Mouse (Mus musculus): ENCODE measurements at regions not wholly inside any gene's neighbourhood (a gene's known extent, or its start where the extent isn't known, plus 50 kb on each side); places are given as distances from the start of the nearest gene placed in this dataset.

DNA sequence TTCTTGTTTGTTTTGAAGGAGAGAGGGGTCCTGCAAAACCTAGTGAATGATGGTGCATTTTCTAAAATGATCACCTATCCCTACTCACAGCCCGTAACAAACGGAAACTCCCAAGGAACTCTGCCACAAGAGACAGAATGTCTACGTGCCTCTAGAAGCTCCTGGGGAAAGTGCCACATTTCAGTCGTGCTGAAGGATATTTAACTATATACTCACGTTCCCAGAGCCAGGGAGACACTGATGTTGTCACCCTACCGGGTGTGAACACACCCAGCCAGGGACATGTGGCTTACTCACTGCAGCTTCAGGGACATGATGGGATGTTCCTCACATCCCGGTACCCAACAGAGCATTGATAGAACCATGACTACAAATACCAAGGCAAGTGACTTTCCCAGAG lies 456.7 kb downstream of the Irx1 start:
- no peak for DNase-seq (ENCODE audit: low read depth, low spot score)

DNA sequence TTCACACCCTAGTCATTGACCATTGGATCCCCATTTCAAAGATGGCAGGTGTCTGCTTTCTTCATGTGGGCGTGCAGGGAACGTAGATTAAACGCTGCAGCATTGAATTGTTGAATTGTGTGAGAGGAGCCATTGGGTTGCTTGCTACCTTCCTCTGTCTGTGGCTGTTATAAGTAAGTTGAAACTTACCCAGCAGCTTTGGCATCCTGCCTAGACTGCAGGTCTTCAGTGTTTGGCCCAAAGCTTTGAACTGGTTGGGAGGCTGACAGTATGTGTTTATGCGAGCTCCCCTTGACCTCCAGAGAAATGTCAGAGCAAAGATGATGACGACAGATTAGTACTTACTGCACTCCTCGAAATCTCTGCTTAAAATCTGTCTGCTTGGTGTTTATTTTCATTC lies 473.8 kb downstream of the Irx1 start:
- DNase-seq (ENCODE audit: low read depth, low spot score): no peak

DNA sequence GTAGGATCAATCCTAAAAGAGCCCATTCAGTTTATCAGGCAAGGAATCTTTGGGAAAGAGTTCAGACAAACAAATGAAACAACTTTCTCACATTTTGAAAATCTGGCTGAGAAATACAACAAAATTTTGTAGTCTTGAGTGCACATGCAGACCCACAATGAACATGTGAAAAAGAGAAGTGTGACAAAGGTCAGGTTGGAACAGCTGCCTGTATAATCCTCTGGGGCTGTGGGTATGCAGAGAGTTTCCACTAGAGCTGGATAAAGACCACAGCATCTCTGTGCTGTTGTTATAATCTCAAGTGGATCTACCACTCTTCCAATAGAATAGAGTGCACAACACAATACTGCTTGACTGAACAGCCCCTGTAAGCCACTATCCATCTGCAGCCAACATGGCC lies 482.3 kb downstream of the Irx1 start:
- no peak for DNase-seq (ENCODE audit: low read depth, low spot score)

DNA sequence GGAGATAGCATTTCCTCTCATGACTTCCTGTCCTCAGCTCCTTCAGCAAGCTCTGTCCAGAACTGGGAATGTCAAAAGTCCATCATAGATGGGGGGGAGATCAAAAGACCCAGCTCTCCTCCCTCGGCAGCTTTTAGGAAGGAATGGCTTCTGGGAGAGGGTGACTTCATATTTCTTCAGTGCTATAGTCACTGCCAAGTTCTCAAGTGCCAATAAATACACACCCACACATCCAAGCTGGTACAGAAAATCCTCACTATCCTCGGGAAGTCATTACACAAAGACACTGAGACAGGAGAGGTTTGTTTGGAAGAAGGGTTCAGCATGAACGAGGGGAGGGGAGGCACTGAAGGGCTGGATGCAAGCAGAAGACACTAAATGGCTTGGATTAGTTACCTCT lies 502.0 kb downstream of the Irx1 start:
- peak; percentile 45 for DNase-seq (ENCODE audit: low read depth, low spot score)

DNA sequence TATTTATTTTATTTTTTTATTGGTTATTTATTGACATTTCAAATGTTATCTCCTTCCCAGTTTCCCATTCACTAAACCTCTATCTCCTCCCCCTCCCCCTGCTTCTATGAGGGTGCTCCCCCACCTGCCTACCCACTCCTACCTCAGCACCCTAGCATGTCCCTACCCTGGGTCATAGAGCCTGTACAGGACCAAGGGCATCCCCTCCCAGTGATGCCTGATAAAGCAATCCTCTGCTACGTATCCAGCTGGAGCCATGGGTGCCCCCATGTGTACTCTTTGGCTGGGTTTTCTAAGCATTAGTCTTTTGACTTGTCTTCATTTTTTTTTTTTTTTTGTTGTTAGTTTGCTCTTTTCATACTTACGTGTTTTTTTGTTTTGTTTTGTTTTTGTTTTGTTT lies 502.9 kb downstream of the Irx1 start:
- no peak for DNase-seq (ENCODE audit: low read depth, low spot score)

DNA sequence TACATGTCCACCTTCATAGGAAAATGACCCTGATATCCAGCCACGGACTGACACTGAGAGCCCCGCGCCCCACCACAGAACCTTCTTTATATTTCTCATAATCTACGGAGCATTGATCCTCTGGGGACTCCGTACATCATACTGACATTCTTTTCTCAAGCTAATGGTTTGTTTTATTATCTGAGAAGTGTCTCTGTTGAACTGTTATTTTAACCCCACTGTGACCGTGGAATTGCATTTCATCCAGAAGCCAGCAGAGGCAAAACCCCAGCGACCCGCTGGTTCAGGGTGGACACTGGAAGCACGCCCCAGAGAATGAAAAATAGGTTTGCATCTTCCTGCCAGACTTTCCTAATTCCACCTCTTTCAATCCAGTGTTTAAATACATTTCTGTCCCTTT lies 503.4 kb downstream of the Irx1 start:
- no peak for DNase-seq (ENCODE audit: low read depth, low spot score)

DNA sequence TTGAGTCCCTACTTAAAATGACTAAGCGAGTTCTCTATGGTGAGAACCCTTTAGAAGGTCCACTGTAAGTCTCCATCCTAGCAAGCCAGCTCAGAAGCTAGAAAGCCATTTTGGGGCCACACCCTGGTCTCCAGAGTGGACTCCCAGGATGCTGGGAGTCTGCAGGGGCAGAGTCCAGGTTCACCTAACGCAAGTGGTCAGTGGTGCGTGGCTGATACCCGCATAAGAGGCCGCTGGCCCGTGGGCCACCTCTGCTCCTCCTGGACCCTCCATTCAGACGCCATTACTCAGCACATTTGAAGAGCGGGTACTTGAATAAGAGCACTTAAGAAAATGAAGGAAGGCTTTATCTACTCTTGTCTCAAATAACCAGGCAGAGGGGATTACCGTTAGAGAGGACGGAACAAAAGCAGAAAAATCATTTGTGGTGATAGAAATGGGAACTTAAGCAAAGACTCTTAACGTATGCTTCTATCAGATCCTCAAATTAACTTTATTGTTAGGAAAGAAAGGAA lies 504.4 kb downstream of the Irx1 start:
- no peak for DNase-seq (ENCODE audit: low read depth, low spot score)

DNA sequence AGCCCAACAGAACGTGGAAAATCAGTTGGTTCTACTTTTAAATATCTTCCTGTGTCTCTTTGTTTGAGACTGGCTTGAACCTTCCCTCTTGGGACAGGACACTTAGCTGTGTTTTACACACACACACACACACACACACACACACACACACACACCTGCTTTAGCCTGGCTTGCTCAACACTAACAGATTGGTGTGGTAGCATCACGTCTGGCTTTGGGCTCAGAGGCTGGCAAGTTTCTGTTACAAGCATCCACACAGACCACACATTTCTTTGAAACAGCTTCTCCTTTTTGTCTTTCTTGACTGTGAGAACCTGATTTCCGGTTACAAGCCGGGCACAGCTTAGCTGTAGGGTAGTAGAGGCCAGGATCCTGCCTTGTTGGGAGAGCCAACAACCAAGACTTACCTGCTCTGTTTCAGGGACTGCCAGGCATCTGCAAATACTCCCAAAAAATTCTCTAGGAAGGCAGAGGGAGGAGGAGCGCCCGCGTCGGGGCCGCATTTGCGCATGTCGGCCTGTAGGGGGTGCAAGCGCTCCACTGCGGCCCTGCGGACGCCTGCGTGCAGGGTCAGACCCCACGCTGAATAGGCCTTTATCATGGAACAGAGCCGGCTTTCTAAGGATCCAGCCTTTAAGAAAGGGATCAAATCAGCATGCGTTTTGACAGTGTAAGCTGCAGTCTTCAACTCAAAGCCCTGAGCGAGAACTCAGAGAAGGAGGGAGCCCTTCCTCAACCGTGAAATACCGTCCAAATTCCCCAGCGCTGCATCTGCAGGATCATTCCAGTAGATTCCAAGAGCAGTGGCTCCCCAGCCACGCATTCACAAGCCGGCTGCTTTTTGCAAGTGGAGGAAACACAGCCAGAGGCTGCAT lies 505.2 kb downstream of the Irx1 start:
- DNase-seq (ENCODE audit: low read depth, low spot score): peak; percentile 22

DNA sequence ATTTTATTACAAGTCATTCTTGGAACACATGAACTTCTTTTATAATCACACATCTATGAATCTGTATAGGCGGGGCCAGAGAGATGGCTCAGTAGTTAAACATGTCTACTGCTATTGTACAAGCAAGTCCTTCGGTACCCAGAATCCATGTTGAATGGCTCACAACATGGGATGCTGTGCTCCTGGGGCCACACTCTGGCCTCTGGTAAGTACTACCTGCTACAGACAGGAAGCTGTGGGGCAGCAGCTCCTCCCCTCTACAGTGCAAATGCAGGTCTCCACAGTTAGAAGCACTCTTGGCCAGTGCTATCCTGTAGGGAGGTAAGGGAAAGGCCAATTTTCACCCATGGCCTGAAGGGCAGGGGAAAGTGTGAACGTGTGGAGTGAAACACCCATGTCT lies 506.0 kb downstream of the Irx1 start:
- no peak for DNase-seq (ENCODE audit: low read depth, low spot score)

DNA sequence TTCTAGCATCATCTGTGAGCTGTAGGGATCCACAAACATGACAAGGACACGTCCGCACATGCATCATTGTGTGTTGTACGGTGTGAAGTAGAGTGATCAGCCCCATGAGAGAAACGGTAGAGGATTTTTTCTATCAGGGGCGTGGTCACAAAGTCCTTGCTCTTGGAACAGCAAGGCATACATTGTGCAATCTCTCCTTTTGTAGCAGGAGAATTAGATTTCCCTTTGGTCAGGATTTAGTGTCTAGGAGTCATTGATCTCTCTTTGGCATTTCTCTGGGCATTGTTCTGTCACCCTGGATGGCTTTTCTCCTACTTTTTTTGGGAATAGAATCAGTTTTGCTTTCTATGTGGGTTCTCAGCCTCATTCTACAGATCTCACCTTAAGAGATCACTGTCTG lies 511.3 kb downstream of the Irx1 start:
- no peak for DNase-seq (ENCODE audit: low read depth, low spot score)

DNA sequence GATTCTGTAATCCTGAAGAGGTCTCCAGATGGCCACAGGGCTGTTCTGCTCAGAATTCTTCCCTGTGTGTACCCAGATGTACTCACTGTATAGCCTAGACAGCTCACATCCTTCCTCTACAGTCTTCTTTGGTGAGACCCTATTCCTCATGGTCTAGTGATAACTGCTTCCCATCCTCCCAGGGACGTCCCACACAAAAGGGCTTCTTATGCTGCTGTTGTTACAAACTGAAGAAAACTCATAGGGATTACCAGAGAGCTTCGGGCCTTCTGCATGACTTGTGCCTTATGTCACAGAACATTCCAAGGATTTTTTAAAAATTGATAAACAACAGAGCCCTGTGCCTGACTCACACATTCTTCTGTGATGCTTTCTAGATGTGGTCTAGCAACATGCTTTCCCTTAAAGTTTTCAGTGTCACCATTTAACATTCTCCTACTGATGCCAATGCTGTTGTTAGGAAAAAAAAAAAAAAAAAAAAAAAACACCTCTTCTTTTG lies 525.9 kb downstream of the Irx1 start:
- DNase-seq (ENCODE audit: low read depth, low spot score): no peak

DNA sequence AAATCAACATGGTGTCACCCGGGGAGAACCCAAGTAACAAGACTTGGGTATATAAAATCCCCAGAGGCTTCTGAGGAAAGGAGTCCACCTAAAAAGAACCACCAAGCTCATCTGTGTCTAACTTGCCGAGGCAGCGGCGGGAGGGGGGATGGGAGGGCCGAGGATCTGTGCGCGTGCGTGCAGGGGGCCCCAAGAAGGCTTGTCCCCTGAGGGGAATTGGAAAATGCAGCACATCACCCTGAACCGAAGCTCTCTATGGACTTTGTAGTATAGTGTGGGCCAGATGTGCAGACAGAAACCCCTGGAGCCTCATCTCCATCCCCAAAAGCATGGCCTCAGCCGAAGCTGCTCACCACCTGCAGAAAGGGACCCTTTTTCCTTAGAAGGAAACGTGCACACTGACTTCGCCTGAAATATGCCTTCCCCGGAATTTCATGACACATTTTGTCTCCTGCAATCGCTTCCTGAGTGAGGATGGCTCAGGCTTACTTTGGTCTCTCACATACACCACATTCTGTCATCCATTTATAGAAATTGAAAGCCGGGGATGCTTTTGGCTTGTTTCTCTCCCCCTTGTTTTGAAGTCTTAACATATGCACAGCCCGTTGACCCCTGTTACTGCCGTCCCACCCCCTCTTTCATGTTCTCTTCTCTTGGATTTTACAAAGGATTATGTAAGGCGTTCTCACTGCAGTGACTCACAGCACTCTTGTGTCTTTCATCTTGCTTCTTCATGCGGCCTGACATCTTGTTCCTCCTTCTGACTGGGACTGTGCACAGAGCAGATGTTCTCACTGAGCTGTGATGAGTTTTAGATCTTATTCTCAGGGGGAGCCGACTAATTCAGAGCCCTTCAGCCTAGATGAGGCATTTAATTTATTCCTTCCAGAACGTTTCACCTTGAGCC lies 559.6 kb downstream of the Irx1 start:
- peak; percentile 67 for DNase-seq (ENCODE audit: low read depth, low spot score)

DNA sequence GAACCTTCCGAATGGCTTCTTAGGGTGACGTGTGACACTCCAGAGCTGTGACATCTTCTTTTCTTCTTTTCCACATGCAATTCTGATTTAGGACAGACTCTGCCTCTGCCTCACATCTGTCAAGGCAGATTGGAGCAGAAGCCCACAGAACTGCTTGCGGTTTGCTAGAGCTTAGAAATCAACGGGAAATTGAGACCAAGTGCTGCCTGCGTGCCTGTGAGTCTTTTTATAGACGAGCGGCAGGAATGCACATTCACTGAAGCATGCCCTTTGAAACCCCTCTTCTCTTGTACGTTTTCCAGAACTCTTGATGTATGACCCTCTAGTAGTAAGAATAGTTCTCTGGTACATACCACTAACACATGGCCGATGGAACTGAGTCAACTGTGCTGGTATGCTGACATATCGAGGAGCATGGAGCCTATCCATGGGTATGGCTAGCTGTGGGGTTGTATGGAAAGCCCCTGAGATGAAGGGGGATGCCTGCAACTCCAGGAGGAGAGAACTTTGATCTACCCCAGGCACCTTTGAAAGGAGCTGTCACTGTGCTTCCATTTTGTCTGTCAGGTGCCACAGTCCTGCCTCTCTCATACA lies 552.2 kb upstream of the Adamts16 start:
- no peak for DNase-seq (ENCODE audit: low read depth, low spot score)

DNA sequence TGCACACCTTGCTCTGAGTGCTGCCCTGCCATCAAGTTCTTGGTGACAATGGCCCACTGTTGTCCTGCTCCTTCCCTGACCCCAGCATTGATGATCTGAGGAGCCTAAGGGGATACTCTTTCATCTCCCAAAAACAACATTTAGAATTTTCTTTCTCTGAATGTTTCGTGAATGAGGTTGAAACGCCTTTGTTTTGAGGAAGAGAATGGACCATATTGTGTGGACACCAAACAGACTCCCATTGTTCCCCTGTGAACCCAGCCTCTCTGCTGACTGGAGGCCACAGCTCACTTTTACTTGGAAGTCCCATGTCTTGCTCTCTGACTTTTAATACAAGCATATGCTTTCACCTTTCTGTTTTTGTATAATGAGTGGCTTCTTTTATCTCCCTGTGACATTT lies 537.0 kb upstream of the Adamts16 start:
- DNase-seq (ENCODE audit: low read depth, low spot score): no peak

DNA sequence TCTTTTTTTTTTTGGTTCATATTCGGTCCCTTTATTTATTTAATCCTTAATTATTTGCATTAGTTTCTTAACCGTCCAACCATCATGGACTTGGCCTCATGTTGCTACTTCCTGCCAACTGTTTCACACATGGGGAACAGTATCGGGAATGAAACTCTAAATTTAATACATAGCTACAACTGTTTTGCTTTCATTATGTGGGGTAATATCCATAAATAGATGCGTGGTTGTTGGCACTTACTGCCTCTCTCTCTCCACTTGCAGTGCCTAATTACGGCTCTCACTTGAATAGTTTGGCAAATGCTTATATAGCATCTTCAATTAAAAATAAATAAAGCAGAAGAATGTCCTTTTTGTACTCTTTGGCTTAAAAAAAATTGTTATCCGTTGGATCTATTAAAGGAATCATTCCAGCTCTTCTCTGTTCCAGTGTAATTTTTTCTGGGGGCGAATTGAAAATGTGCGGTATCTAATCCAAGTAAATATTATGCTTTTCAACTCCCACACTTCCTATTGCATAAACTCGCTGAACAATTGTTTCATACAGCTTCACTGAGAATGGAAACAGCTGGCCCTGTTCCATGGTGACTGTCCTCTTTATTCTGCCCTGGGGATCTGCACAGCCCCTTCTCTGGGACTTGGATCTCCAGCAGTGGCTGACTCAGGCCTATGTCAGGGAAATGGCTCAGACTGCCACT lies 534.4 kb upstream of the Adamts16 start:
- DNase-seq (ENCODE audit: low read depth, low spot score): peak; percentile 65

DNA sequence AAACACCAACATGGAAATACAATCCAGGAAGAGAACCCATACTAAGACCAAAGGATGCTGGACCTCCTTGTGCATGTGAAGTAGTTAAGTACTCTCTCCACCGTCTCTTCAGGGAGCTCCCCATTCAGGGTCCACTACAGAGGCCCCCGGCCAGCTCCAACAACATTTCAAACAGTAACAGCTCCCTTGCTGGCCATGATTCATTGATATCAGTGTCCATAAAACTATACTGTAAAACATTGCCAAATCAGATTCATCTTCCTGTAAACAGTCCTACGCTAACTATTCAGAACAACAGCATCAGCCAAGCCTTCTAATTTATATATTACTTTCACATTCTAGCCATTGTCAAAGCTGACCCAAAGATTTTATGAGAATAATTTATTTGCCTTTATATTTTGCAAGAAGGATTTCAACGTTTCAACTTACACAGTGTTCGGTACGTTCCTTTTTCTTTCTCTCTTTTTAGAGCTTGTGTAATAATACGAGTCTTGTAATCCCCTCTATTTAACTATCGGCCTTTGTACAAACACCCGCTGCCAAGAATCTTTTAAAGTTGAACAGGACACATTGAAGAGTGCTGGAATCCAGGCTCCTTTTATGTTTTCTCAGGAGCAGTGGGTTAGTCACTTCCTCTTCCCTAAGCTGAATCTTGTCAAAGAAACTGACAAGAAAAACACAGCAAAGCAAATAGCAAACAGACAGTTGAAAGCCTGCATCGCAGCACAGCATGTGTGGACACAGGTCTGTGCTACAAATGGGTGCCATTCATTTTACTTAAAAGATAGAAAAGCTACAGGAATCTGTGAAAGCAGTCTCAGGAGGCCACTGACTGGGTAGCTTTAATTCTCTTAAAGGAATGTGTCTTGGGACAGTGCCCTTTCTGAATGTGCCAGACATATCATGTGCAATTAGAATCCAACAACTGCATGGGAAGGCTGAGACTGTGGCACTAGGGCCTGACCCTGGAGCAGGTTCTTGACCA lies 531.4 kb upstream of the Adamts16 start:
- no peak for DNase-seq (ENCODE audit: low read depth, low spot score)

DNA sequence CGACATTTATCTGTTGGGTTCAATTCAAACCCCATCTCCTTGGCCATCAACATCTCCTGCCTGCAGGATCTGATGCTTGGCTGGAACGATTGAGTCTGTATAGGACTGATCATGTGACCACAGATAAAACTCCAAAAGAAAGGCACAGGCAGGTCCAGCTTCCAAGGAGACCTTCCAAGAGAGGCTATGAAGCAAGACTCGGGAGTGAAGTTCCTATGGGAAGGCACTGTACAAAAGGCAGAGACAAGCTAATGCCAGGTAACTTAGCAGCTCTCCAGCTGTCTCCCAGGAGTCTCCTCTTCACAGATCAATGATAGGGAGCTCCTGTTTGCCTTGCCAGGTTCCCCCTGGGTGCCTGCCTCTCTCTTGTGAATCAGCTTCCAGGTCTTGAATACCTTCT lies 528.2 kb upstream of the Adamts16 start:
- DNase-seq (ENCODE audit: low read depth, low spot score): no peak

DNA sequence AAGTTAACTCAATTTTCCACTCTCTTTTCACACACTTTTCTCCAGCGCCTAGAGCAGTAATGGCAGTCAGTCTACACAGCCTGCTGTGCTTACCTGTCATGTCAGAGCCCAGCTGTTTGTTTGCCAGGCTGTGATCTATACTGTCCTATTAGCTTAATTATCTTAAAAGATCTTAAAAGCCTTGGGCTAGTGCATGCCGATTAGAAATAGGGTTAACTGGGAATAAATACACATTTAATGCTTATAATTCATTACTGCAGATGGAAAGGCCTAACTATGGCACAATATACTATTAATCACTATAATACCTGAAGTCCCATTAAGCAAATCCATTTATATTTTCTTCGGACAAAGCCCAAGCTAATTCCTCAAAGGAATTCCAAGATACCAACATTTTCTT lies 523.6 kb upstream of the Adamts16 start:
- DNase-seq (ENCODE audit: low read depth, low spot score): no peak

DNA sequence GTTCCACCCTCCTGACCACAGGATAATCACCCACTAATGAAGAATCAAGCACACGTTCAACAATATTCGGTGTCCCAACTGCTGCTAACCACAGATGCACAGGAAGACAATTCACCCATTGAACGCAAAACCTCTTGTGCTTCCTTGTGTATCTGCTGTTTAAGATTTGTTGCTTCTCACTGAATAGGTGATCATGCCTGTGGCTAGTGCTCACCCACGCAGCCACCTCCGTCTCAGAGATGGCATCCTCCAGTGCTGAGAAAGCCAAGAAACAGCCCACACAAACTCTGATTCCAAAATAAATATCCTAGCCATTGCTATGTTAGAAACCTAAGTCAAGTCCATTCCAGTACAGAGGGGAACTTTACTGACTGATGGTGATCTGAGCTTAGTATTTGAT lies 520.7 kb upstream of the Adamts16 start:
- DNase-seq (ENCODE audit: low read depth, low spot score): peak; percentile 12

DNA sequence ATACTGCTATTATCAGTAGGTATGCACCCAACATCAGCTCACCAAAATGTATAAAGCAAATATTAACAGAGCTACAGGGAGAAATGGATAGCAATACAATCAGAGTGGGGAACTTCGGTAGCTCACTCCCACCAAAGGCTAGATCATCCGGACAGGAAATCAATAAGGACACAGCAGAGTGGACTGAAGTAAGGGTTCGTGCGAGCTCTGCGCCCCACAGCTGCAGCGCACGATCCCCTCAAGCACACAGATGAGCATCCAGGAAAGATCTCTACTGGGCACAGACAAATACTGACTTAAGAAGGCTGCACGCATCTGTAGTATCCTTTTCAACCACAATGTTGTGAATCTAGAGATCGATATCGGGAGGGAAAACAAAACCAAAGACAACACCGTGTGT lies 517.5 kb upstream of the Adamts16 start:
- no peak for DNase-seq (ENCODE audit: low read depth, low spot score)
